Mouse (Mus musculus): ENCODE measurements at regions not wholly inside any gene's neighbourhood (a gene's known extent, or its start where the extent isn't known, plus 50 kb on each side); places are given as distances from the start of the nearest gene placed in this dataset.

DNA sequence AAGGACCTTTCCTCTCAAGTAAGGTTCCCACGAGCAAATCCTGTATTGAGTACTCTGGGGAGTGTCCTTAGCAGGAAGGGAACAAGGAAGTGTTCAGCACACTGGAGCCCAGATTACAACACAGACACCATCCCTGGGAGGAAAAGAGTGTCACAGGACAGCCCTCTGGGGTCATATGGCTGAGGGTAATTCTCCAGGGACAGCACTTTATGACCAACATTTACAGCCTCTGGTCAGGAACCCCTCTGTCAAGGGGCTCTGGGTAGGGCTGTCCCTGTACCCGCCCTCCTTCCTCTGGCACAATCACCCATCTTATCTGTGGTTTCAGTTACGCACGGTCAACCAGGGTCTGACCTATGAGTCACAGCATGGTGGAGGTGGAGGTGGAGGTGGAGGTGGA, 102.8 kb upstream of the Ctnnb1 start:
- no peak for DNase-seq

DNA sequence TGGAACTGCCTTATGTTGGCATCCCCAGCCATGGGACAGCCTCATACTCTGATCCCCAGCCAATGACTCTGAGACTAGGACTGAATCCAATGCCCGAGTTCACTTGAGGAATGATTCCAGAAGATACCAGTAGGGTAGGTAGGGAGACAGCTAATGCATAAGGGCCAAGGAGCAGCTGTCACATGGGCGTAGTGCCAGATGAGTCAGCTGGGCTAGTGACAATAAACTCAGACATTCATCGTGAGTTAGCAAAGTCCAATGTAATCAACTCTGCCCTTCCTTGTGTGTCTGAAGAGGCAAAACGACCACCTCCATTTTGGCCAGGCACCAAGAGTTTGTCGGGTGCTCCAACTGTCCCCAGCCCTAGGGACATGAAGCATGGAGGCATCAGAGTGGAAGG, 98.5 kb upstream of the Ctnnb1 start:
- DNase-seq: peak; percentile 93 to 94

DNA sequence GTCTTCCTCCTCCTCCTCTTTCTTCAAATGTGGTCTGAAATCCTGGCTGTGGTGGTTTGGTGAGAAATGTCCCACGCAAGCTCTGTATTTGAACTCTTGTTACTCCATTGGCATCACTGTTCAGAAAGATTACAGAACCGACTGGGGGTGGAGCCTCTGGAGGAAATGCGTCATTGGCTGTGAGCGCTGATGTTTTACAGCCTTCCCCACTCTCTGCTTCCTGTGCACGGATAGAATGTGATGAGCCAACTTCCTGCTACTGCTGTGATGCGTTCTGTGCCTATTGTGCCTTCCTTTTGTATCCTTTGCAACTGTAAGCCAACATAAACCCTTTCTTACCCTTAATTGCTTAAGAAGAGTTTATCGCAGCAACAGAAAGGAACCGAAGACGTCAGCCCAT, 94.8 kb upstream of the Ctnnb1 start:
- no peak for DNase-seq

DNA sequence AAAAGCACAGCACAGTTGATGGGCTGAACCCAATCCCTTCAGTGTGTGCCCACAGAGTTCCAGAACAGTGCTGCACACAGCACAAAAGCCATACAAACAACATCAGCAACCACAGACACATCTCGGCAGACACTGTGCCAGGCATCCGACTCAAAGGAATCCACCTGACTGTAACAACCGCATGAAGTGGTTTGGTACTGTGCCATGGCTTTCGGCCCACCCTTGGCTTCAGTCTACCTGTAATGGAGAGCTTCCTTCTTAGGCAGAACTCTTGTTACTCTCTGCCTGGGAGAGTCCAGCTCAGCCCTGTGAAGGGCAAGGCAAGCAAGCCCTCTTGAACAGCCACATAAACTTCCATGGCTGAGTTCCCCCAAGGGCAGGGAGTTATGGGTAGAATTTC, 93.4 kb upstream of the Ctnnb1 start:
- DNase-seq: no peak

DNA sequence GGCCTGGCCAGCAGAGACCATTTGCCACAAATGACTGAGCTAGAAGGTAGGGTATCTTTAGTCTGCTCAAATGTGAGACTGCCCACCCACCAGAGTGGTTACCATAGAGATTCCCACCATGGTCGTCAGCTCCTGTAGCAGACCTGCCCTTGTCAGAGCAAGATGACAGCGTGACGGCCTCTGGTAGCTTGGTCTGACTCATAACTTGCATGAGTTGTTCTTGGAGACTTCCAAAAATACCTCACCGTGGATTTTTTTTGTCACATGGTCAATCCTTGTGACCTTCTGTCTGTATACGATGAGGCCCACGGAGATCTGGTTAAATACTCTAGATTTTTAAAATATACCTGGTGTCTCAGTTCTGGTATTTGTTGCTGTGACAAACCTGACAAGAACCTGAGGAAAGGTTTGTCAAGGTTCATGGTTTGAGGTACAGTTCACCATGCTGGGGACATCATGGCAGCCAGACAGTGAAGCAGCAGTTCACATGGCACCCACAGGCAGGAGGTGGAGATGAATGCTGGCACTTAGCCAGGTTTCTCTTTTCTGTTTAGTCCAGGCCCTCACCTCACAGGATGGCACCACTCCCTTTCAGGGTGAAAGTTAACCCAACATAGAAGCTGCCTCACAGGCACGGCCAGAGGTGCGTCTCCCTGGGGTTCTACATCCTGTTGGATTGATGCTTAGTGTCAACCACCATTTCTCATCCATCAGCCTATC, 91.4 kb upstream of the Ctnnb1 start:
- DNase-seq: peak in 1 of 2 experiments; percentile 24

DNA sequence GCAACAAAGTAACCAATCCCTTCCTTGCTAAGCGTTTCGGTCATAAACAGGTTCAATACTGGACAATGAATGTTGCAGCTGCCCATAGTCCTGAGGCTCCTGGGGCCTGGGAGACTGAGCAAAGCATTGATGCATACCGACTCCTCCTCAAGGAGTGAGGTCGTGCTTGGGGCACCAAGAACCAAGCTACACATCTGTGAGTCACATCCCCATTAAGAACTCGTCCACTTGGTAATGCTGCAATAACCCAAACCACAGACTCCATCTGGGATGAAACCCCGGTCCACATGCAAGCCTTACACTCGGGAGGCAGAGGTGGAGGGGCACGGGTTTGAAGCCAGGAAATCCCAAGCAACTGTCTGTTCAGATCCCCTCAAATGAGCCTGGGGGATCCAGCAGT, 85.3 kb upstream of the Ctnnb1 start:
- no peak for DNase-seq

DNA sequence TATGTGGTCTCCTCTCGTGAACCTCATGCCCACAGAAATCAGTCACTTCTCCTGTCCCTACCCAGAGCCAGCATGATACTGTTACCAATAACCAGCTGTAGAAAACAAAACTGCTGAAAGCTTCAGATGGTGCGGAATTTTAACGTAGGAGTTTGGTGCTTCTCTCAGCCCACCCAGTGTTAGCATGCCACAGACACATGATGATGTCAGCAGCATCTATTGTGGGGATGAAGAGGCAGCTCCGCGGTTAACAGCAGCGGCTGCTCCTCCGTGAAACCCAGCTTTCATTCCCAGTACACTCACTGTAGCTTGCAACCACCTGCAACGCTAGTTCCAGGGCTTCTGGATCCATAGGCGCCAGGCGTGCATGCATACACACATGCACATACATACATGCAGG, 83.5 kb upstream of the Ctnnb1 start:
- DNase-seq: no peak

DNA sequence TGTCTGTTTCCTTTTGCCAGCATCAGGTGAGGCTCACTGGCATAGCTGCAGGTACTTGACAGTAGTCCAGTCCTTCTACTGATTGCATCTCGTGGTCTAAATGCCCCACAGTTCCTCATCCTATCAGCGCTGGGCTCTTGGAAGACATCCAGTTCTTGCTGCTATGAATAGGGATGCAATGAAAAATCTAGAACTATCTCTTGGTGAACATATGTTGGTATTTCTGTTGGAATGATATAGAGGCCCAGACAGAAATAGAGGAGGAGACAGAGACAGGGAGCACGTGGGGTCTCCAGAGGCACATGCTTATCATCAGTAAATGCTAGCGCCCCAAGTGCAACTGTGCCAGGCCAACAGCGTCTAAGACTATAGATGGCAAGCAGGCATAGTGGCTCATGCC, 81.4 kb upstream of the Ctnnb1 start:
- DNase-seq: peak; percentile 22 to 44

DNA sequence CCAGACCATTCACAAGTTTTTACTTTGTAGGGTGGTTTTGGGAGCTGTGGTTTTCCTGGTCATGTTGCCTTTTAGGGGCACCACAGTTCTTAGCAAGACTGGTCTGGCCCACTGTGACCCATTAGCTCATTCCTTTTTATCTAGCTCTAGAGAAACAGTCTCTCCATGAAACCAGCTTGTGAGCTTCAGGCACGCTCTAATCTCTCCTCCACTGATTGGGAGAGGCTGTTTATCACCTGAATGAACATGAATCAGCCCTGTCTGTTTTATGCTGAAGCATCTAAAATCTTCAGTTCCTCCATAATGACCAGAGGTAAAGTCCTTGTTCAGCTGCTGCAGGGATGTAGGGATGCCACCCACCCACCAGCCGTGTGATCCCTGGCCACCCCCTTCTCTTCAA, 80.1 kb upstream of the Ctnnb1 start:
- no peak for DNase-seq

DNA sequence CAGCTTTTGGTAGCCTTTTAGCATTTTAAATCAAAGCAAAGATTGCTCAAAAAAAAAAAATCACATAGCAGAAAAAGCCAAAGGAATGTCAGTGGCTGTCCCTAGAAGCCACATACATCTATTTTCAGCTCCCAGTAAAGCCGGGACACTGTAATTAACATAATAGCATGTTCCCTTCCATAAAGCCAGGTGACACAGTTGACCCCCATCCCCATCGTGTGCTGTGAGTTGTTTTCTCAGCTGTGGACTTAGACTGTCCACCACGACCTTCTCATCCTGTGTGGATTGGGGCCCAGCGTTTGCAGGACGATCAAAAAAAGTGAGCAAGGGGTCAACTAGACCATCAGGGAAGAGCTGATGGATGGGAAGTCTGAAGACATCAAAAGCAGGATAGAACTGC, 78.9 kb upstream of the Ctnnb1 start:
- DNase-seq: no peak

DNA sequence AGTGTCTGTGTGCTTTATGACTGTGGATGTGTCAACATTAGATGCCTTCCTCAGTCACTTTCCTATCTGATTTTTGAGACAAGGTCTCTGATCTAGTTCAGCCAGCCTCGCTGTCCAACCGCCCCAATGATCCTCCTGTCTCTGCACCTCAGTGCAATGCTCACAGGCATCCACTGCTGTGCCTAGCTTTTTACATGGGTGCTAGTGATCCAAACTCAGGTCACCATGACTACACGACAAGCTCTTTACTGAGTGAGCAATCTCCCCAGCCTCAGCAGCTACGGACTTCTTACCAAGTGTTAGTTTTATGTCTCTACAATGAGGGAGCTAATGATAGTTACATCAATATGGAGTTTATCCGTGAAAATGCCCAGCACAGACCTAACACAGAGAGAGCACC, 77.1 kb upstream of the Ctnnb1 start:
- DNase-seq: no peak

DNA sequence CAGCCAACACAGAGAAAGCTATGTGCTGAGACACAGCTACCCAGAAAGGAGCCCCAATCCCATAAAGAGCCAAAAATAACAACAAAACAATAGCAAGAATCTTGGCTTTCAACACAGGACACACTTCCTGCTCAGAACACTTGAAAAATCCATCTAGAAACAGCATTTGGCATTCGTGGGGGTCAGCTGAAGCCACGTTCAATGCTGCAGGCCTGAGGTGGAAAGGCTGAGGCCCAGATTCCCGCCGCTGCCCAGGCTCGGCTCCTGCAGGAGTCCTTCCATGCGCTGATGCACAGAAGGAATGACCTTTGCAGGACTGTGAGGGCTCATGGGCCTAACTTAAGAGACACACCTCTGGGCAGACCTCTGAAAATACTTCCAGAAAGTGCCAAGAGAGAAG, 76.4 kb upstream of the Ctnnb1 start:
- DNase-seq: no peak

DNA sequence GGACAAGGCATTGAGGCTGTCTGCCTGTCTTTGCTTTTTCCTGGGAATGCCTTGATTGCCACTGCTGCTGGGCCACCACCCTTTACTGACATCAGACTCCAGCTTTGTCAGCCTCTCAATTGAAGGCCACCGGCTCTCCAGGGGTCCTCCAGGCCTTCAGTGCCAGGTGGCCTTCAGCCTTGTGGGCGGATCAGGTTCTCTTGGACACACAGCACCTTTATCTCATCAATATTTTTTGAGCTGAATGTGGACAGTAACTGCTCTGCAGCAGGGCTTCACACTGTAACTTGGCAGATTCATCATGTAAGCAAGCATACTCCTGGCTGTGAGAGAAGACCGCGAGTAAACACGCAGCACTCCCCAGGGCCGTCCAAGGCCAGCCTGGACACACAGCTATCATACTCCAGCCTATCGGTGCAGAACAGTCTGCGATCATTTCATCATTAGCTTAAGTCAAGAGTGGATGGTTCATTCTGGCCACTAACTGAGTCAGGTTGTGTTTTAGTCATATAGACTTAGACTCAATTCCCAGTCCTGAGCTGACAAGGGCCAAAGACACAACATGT, 75.9 kb upstream of the Ctnnb1 start:
- no peak for DNase-seq

DNA sequence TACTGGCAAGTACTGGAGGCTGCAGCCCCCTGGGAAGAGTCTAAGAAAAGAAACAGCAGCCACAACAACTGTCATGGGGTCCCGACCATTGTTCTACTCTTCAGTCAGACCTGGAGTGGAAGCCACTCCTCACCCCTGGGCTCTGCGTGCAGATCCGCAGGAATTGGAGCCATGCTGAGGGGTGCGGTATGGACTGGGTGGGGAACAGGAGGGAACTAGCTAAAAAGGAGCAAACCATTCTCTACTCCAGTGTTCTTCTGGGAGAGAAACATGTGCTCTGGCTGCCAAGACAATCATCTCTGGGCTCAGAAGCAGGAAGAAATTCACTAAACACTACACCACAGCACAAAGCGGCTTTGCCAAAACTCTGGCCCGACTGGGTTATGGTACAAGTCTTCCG, 74.7 kb upstream of the Ctnnb1 start:
- DNase-seq: no peak

DNA sequence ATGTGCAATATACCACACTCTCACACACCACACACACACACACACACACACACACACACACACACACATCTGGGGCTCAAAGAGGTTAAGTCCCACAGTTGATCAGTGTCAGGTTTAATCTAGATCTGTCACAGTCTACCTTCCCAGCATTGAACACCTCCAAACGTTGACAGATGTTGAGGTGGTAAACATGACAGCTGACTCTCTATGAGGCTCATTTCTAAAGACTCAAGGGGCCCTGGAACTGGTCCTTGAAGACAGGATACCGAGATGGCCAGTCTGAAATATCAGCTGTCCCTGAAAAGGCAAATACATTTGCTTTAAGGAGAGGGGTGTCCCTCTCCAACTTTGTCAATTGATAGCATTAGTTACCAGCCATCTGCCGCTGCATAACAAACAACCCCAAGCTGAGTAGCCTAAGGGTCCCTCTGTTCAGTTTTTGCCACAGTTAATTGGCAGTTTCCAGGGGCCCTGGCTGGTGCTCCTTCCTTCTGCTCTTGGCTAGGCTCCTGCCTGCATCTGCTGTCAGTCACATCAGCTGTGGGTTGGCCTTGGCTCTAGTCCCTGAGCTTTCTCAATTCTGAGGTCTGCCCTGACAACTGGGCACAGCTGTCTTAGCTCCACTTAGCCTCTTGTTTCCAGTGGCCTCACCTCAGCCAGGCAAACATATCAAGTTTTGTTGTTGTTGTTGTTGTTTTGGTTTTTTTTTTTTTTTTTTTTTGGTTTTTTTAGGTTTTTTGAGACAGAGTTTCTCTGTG, 73.5 kb upstream of the Ctnnb1 start:
- no peak for DNase-seq

DNA sequence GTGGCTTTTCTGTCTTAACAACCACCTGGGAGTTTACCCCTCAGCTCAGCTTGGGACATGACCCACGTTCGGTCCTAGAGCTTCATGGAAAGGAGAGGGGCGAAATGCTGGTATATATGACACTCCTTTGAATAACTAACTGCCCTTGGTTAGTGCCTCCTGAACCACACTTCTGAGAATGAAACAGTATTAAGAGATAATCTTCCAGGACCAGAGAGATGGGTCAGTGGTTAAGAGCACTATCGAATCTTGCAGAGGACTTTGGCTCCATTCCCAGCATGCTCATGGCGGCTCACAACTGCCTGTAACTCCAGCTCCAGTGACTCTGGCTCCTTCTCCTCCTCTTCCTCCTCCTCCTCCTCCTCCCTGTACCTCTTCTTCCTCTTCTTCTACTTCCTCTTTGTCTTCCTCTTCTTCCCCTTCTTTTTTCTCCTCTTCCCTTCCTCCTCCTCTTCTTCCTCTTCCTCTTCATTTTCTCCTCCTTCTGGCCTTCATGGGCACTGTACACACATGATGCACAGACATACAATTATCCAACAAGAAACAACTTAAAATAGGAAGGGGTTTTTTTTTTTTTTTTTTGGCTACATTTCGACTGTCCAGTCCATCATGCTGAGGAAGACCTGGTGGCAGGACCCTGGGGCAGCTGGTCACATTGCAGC, 71.0 kb upstream of the Ctnnb1 start:
- DNase-seq: no peak

DNA sequence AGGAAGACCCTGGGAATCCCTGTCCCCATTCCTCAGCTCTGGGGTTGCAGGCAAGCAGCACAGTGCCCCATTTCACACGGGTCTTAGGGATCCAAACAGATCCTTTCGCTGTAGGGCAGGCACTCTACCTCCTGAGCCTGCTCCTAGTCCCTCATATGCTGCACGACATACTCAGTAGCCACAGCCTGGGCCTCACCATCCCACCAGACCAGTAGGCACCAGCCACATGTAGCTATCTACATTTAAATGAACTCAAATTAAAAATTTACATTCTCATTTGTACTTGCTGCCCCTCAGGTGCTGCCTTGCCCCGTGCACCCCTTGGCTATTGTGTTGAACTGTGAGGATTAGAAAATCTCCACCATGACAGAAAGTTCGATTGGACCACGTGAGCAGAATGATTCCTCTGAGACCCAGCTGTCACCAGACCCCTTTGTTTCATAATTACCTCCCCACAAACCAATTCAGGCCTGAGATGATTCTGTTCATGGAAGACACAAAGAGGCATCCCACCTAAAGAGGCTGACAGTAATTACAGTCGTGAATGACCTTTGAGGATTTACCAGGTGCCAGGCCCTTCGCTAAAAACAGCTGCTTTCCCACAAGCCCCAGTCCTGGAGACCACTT, 67.9 kb upstream of the Ctnnb1 start:
- no peak for DNase-seq

DNA sequence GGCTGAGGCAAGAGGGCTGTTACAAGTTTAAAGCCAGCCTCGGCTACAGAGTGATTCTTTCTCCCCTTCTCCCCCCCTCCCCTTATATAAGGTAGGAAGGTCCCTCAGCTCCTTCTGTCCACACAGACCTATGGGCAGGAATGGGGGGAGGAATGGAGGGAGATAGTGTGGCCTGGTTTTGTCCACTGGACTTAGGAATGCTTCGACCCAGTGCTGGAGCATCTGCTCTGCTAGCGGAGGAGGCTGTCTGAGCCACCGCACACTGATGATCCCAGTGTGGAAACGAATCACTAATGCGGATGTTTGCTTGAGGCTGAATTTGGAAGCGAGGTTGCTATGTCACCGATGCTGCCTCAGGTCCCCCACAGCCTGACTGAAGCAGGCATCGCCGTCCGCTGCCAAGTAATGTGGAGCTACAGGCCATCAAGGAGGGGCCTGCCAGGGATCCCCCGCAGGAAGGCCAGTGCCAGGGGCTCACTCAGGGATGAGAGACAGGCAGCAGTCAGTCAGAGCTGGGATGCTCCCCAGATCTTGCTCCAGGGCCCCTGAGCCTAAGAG, 67.1 kb upstream of the Ctnnb1 start:
- DNase-seq: no peak

DNA sequence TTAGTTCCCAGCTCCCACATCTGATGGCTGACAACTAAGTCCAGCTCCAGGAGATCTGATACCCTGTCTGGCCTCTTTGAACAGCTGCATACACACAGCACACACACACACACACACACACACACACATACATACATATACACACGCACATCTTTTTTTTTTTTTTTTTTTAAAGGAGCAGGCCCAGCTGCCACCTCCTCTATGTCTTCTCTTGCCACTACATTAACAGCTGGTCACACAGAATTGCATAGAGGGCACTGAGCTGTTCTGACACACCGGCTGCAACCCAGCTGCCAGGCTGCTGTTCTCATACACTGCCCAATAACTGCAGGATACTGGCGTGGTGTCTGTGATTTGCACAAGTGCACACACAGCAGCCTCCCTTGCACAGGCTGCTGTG, 64.6 kb upstream of the Ctnnb1 start:
- DNase-seq: no peak

DNA sequence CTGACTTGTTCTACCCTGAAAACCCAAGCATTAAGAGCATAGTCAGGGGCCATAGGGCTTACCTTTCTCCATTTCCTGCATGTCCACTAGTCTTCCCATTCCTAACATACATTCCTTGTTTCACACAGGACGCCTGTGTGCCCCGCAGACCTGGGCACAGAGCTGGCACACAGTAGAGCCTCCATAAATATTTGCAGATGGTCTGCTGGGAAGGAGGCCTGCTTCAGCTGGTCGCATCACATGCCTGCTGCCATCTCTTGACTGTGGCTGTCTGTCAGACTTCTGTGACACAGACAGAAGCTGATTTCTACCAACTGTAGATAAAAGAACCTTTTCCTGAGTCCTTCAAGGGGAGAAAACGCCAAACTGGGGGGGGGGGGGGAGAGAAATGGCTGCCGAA, 62.8 kb upstream of the Ctnnb1 start:
- peak; percentile 52 to 53 for DNase-seq

DNA sequence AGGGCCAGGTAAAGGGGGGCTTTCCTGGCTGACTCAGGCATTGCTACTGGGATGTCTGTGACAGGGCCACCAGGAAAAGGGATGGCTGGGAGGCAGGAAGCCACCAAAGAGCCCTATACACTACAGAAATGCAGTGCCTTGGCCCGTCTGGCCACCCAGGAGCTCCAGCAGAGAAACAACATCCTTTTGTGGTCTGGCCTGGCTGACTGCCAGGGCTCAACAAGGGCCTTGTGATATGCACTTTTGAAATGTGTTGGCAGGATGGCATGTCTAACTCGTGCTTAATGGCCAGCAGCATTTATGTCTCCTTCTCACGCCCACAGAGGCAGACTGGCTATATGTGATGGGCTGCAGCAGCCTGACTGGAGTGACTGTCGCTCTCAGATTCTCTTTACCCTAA, 62.3 kb upstream of the Ctnnb1 start:
- DNase-seq: peak; percentile 23

DNA sequence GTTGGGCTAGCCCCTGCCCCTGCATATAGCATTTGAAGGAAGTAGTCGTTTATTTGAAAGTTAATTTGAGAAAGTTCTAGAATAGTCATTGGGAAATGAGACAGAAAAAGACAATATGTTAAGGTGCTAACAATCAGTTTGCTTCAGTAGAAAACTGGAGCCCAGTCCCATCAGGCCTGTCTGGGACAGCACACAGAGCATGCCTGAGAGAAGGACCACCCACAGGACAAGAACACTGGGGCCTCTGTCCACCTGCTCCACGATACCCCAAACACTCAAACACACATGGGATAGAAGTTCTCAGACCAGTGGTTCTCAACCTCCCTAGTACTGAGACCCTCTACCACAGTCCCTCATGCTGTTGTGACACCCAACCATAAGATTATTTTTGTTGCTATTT, 61.2 kb upstream of the Ctnnb1 start:
- no peak for DNase-seq

DNA sequence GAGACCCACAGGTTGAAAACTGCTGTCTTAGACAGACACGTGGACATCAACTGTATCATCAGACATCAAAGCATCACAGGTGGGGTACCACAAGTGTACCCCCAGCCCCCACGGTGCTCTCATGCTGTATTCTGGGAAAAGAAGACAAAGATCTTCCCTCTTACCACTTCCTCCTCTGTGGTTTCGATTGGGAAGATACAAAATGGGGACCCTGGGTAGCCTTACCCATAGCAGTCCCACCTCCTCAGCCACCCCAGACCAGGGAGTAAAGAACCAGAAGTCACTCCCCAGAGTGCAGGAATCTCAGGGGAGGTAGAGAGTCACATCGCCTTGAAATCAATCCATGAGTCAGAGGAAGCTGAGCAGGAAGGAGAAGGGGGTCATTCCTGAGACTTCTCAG, 60.7 kb upstream of the Ctnnb1 start:
- no peak for DNase-seq
